Mouse (Mus musculus) testis, adult 2 months (tissue): ENCODE measurements around the gene Adamtsl4. TPM values are rescaled to one million over a fixed set of nuclear protein-coding genes. Genes with fewer than 3 reads are reported as not detected.
A peak's percentile ranks its signal among the peaks of the same experiment; 100 is the strongest.

Experiments
- H3K27ac ChIP-seq: fragments of 200-500 bp; 2 replicates; pipeline ENCODE4 v1.5.1; 2012; ENCODE audit warnings: low read depth, low read length; ENCODE audit not compliant: control insufficient read depth, insufficient read depth
- H3K27me3 ChIP-seq: fragments of 200-500 bp; 2 replicates; pipeline ENCODE4 v1.6.1; 2012; ENCODE audit warnings: mild to moderate bottlenecking, low read length, moderate library complexity; ENCODE audit not compliant: control insufficient read depth, insufficient read depth
- H3K36me3 ChIP-seq: fragments of 200-500 bp; 2 replicates; pipeline ENCODE4 v1.6.1; 2012; ENCODE audit warnings: mild to moderate bottlenecking, low read length; ENCODE audit not compliant: control insufficient read depth, insufficient read depth
- H3K4me1 ChIP-seq: fragments of 200-500 bp; 2 replicates; pipeline ENCODE4 v1.6.1; 2012; ENCODE audit warnings: low read length; ENCODE audit not compliant: control insufficient read depth, insufficient read depth
- H3K4me3 ChIP-seq: fragments of 200-500 bp; 2 replicates; pipeline ENCODE4 v1.5.1; 2012; ENCODE audit warnings: low read depth, mild to moderate bottlenecking, low read length, moderate library complexity, mixed read lengths; ENCODE audit not compliant: control insufficient read depth
- CTCF ChIP-seq: fragments of 200-500 bp; IDR thresholded peaks from 2 replicates; pipeline ENCODE4 v1.5.1; 2012; ENCODE audit warnings: low read depth, mild to moderate bottlenecking, inconsistent platforms, low read length, moderate library complexity; ENCODE audit not compliant: control insufficient read depth, insufficient read depth, insufficient replicate concordance
- POLR2A ChIP-seq: fragments of 200-500 bp; IDR thresholded peaks from 2 replicates; pipeline ENCODE4 v1.6.1; 2012; ENCODE audit warnings: low read depth, mild to moderate bottlenecking, inconsistent platforms, low read length, moderate library complexity; ENCODE audit not compliant: control insufficient read depth
- polyA plus RNA-seq: library from polyadenylated mRNA; depleted of rRNA; stranded (reverse); fragments of >200 nt; gene quantifications from 2 replicates; pipeline ENCODE4 v1.2.3, GENCODE M21; 2012

Adamtsl4 gene
- polyA plus RNA-seq, 1 experiment: 0.74 TPM

- H3K36me3 ChIP-seq: no peaks in the 10 kb centered on the region; the same call in 1 of the 2 replicates
- H3K4me1 ChIP-seq: peaks cover 2% of the 10 kb centered on the region; the same call in 1 of the 2 replicates
- H3K27ac ChIP-seq: no peak overlapping the region
Measured at GRCm38 (mm10) chr3:95663969-95664608, 23.6 kb downstream of the Adamtsl4 start.

GRCm38 (mm10) chr3:95663486-95663885 is 24.2 kb downstream of the Adamtsl4 start:
- Histone ChIP-seq H3K4me3 (no peak overlapping the region), H3K4me1 (peaks cover 2% of the 10 kb centered on the region; the same call in 1 of the 2 replicates), H3K36me3 (no peaks in the 10 kb centered on the region; the same call in 1 of the 2 replicates), H3K27me3 (no peaks in the 10 kb centered on the region), H3K27ac (no peak overlapping the region)
- TF ChIP-seq POLR2A: no peak
- TF ChIP-seq CTCF: no peak

More at GRCm38 (mm10) chr3:95663969-95664608, 23.6 kb downstream of the Adamtsl4 start:
- TF ChIP-seq POLR2A: no peak
- no peak for TF ChIP-seq CTCF
- Histone ChIP-seq H3K27me3 (no peaks in the 10 kb centered on the region), H3K4me3 (no peak overlapping the region)

- Histone ChIP-seq H3K4me1 (0 out of 2 replicates have a peak, but pooled peaks cover 2% of the 10 kb centered on the region), H3K27ac (0 out of 2 replicates have a peak overlapping the region, but pooled peaks have one; percentile 34), H3K4me3 (no peak overlapping the region), H3K36me3 (no peaks in the 10 kb centered on the region; the same call in 1 of the 2 replicates), H3K27me3 (no peaks in the 10 kb centered on the region)
- no peak for TF ChIP-seq POLR2A
- TF ChIP-seq CTCF: no peak
Measured at GRCm38 (mm10) chr3:95662724-95663449, 24.8 kb downstream of the Adamtsl4 start.

- Histone ChIP-seq H3K4me1 (peaks cover 3% of the 10 kb centered on the region; the same call in 1 of the 2 replicates), H3K27ac (no peak overlapping the region), H3K27me3 (no peaks in the 10 kb centered on the region), H3K4me3 (no peak overlapping the region), H3K36me3 (no peaks in the 10 kb centered on the region; the same call in 1 of the 2 replicates)
- TF ChIP-seq CTCF: no peak
- no peak for TF ChIP-seq POLR2A
Measured at GRCm38 (mm10) chr3:95661945-95662715, 25.6 kb downstream of the Adamtsl4 start.

GRCm38 (mm10) chr3:95660788-95661478 is 26.8 kb downstream of the Adamtsl4 start:
- Histone ChIP-seq H3K27me3 (no peaks in the 10 kb centered on the region), H3K4me1 (peaks cover 5% of the 10 kb centered on the region; the same call in 1 of the 2 replicates), H3K27ac (no peak overlapping the region), H3K4me3 (no peak overlapping the region), H3K36me3 (no peaks in the 10 kb centered on the region; the same call in 1 of the 2 replicates)
- TF ChIP-seq CTCF: no peak
- TF ChIP-seq POLR2A: no peak

GRCm38 (mm10) chr3:95659948-95660347 is 27.8 kb downstream of the Adamtsl4 start:
- no peaks in the 10 kb centered on the region for H3K27me3 ChIP-seq
- H3K4me1 ChIP-seq: peaks cover 6% of the 10 kb centered on the region; the same call in 1 of the 2 replicates
- no peaks in the 10 kb centered on the region; the same call in 1 of the 2 replicates for H3K36me3 ChIP-seq
- H3K4me3 ChIP-seq: peak overlapping the region; percentile 97
- no peak for TF ChIP-seq CTCF
- TF ChIP-seq POLR2A: no peak
- H3K27ac ChIP-seq: peak overlapping the region; percentile 100
